Mouse (Mus musculus): ENCODE data around the gene Sema3a. TPM values are rescaled to one million over a fixed set of nuclear protein-coding genes. Genes with fewer than 3 reads are reported as not detected.

Sema3a gene
- total RNA-seq, 1 experiment: 0.62 TPM

- Histone ChIP-seq H3K4me3 (ENCODE audit: insufficient read depth in 1 of 2, low read depth in 1 of 2, low read length in 2 of 2, poor library complexity in 1 of 2, severe bottlenecking in 1 of 2) (no peak overlapping the region), H3K36me3 (ENCODE audit: control insufficient read depth, insufficient read depth, low read length, poor library complexity, severe bottlenecking) (no peaks in the 10 kb centered on the region), H3K4me1 (ENCODE audit: control insufficient read depth in 2 of 2, insufficient read depth in 2 of 2, low read length in 2 of 2, poor library complexity in 1 of 2) (no peaks in the 10 kb centered on the region), H3K27ac (ENCODE audit: insufficient read depth, low read depth, low read length, poor library complexity, severe bottlenecking) (no peak overlapping the region), H3K9me3 (ENCODE audit: control insufficient read depth, insufficient read depth, low read depth, low read length) (no peaks in the 10 kb centered on the region), H3K9ac (ENCODE audit: insufficient read depth, low read depth, low read length, poor library complexity, severe bottlenecking) (no peak overlapping the region)
- in situ Hi-C loops (cut with MboI; ENCODE audit: low sequenced_read_pairs in 2 of 2, unreplicated experiment in 2 of 2): loop anchor here (10.0 to 25.0 kb wide), 2 partner anchors 1065 to 1068 kb away; no protein-coding TSS in a partner anchor
- DNase-seq (ENCODE audit: low read depth, low spot score): no peak
- no peak for TF ChIP-seq HCFC1 (IDR thresholded peaks at IDR 0.05; ENCODE audit: borderline replicate concordance, insufficient read depth, low read length)
- no peak for TF ChIP-seq ZNF384 (IDR thresholded peaks at IDR 0.05; ENCODE audit: low read depth, low read length)
- no peak for TF ChIP-seq ZC3H11A (IDR thresholded peaks at IDR 0.05; ENCODE audit: borderline replicate concordance, low read depth, low read length)
- no peak for TF ChIP-seq MAFK (IDR thresholded peaks at IDR 0.05; ENCODE audit: insufficient read depth, low read depth, low read length)
- TF ChIP-seq CHD2 (IDR thresholded peaks at IDR 0.05; ENCODE audit: low read depth, low read length): no peak
Observed at GRCm38 (mm10) chr5:13629916-13630315, 504.7 kb downstream of the Sema3a start.

GRCm38 (mm10) chr5:13630692-13631091 lies 505.5 kb downstream of the Sema3a start:
- no peaks in the 10 kb centered on the region for H3K36me3 ChIP-seq (ENCODE audit: control insufficient read depth, insufficient read depth, low read length, poor library complexity, severe bottlenecking)
- H3K4me3 ChIP-seq (ENCODE audit: insufficient read depth in 1 of 2, low read depth in 1 of 2, low read length in 2 of 2, poor library complexity in 1 of 2, severe bottlenecking in 1 of 2): no peak overlapping the region
- TF ChIP-seq ZC3H11A (IDR thresholded peaks at IDR 0.05; ENCODE audit: borderline replicate concordance, low read depth, low read length) (no peak), CHD2 (IDR thresholded peaks at IDR 0.05; ENCODE audit: low read depth, low read length) (no peak), HCFC1 (IDR thresholded peaks at IDR 0.05; ENCODE audit: borderline replicate concordance, insufficient read depth, low read length) (no peak), ZNF384 (IDR thresholded peaks at IDR 0.05; ENCODE audit: low read depth, low read length) (no peak), MAFK (IDR thresholded peaks at IDR 0.05; ENCODE audit: insufficient read depth, low read depth, low read length) (no peak)
- no peak overlapping the region for H3K9ac ChIP-seq (ENCODE audit: insufficient read depth, low read depth, low read length, poor library complexity, severe bottlenecking)
- DNase-seq (ENCODE audit: low read depth, low spot score): no peak
- no peaks in the 10 kb centered on the region for H3K4me1 ChIP-seq (ENCODE audit: control insufficient read depth in 2 of 2, insufficient read depth in 2 of 2, low read length in 2 of 2, poor library complexity in 1 of 2)
- no peak overlapping the region for H3K27ac ChIP-seq (ENCODE audit: insufficient read depth, low read depth, low read length, poor library complexity, severe bottlenecking)
- in situ Hi-C loops (cut with MboI; ENCODE audit: low sequenced_read_pairs in 2 of 2, unreplicated experiment in 2 of 2): loop anchor here in 1 of 2 experiments (25.0 kb wide), 1 partner anchor 1068 kb away; no protein-coding TSS in a partner anchor
- H3K9me3 ChIP-seq (ENCODE audit: control insufficient read depth, insufficient read depth, low read depth, low read length): no peaks in the 10 kb centered on the region

- H3K9me3 ChIP-seq (ENCODE audit: control insufficient read depth, insufficient read depth, low read depth, low read length): no peaks in the 10 kb centered on the region
- H3K36me3 ChIP-seq (ENCODE audit: control insufficient read depth, insufficient read depth, low read length, poor library complexity, severe bottlenecking): no peaks in the 10 kb centered on the region
- no peak overlapping the region for H3K9ac ChIP-seq (ENCODE audit: insufficient read depth, low read depth, low read length, poor library complexity, severe bottlenecking)
- no peak for TF ChIP-seq ZNF384 (IDR thresholded peaks at IDR 0.05; ENCODE audit: low read depth, low read length)
- no peak for TF ChIP-seq HCFC1 (IDR thresholded peaks at IDR 0.05; ENCODE audit: borderline replicate concordance, insufficient read depth, low read length)
- TF ChIP-seq CHD2 (IDR thresholded peaks at IDR 0.05; ENCODE audit: low read depth, low read length): no peak
- TF ChIP-seq ZC3H11A (IDR thresholded peaks at IDR 0.05; ENCODE audit: borderline replicate concordance, low read depth, low read length): no peak
- no peak for TF ChIP-seq MAFK (IDR thresholded peaks at IDR 0.05; ENCODE audit: insufficient read depth, low read depth, low read length)
- H3K4me3 ChIP-seq (ENCODE audit: insufficient read depth in 1 of 2, low read depth in 1 of 2, low read length in 2 of 2, poor library complexity in 1 of 2, severe bottlenecking in 1 of 2): no peak overlapping the region
- in situ Hi-C loops (cut with MboI; ENCODE audit: low sequenced_read_pairs in 2 of 2, unreplicated experiment in 2 of 2): loop anchor here in 1 of 2 experiments (25.0 kb wide), 1 partner anchor 1074 kb away; no protein-coding TSS in a partner anchor
- no peak overlapping the region for H3K27ac ChIP-seq (ENCODE audit: insufficient read depth, low read depth, low read length, poor library complexity, severe bottlenecking)
- no peaks in the 10 kb centered on the region for H3K4me1 ChIP-seq (ENCODE audit: control insufficient read depth in 2 of 2, insufficient read depth in 2 of 2, low read length in 2 of 2, poor library complexity in 1 of 2)
- no peak for DNase-seq (ENCODE audit: low read depth, low spot score)
Observed at GRCm38 (mm10) chr5:13636237-13636636, 511.0 kb downstream of the Sema3a start.

Measured in ES-E14 (cell line).